Mouse (Mus musculus) heart, embryonic 13.5 days (tissue): ENCODE results near the gene Lrrc71. TPM values are rescaled to one million over a fixed set of nuclear protein-coding genes. Genes with fewer than 3 reads are reported as not detected.

ENCODE experiments used
- ATAC-seq: fragments of 200-750 bp; cut with Nextera tagmentation; 2 replicates; pipeline ENCODE4 v1.8.0; 2017; ENCODE audit warnings: moderate TSS enrichment; ENCODE audit not compliant: insufficient number of reproducible peaks, low FRiP score, low TSS enrichment; ENCODE audit errors: extremely low read depth
- H3K27ac ChIP-seq: fragments of 300-500 bp; sonication (generic); replicated peaks from 2 replicates; pipeline ENCODE4 v1.5.1; 2015; ENCODE audit warnings: moderate library complexity, mild to moderate bottlenecking, inconsistent platforms
- H3K27me3 ChIP-seq: fragments of 300-500 bp; sonication (generic); replicated peaks from 2 replicates; pipeline ENCODE4 v1.6.1; 2015; ENCODE audit warnings: mild to moderate bottlenecking, inconsistent platforms
- H3K36me3 ChIP-seq: fragments of 300-500 bp; sonication (generic); 2 replicates; pipeline ENCODE4 v1.6.1; 2015; ENCODE audit warnings: mild to moderate bottlenecking, inconsistent platforms
- H3K4me1 ChIP-seq: fragments of 300-500 bp; sonication (generic); 2 replicates; pipeline ENCODE4 v1.6.1; 2015; ENCODE audit warnings: inconsistent platforms
- H3K4me2 ChIP-seq: fragments of 300-500 bp; sonication (generic); 2 replicates; pipeline ENCODE4 v1.6.1; 2015; ENCODE audit warnings: inconsistent platforms, mild to moderate bottlenecking, moderate library complexity
- H3K4me3 ChIP-seq: fragments of 300-500 bp; sonication (generic); 2 replicates; pipeline ENCODE4 v1.5.1; 2015; ENCODE audit warnings: moderate library complexity, mild to moderate bottlenecking, inconsistent platforms
- H3K9ac ChIP-seq: fragments of 300-500 bp; sonication (generic); 2 replicates; pipeline ENCODE4 v1.6.1; 2015; ENCODE audit warnings: inconsistent platforms, mild to moderate bottlenecking, moderate library complexity
- H3K9me3 ChIP-seq: fragments of 300-500 bp; sonication (generic); 2 replicates; pipeline ENCODE4 v1.6.1; 2016; ENCODE audit warnings: inconsistent platforms
- WGBS: fragments of 180-500 bp; shearing (Covaris S2); methylation state at CpG from one replicate; pipeline ENCODE4 v1.1.7; 2015; ENCODE audit warnings: mixed read lengths; 5-methylcytosine and 5-hydroxymethylcytosine counted together
- polyA plus RNA-seq: library from polyadenylated mRNA; unstranded; fragments of >200 nt; fragmentation: Nextera tagmentation; extraction: Ambion mirVana; gene quantifications from 2 replicates; pipeline ENCODE4 v1.2.1, GENCODE M21; 2015

Gene Lrrc71
- polyA plus RNA-seq, 1 experiment from 2014 or later, result not detected

GRCm38 (mm10) chr3:87743927-87744326 lies 4.5 kb downstream of the Lrrc71 start:
- Histone ChIP-seq H3K9me3 (no peaks in the 10 kb centered on the region), H3K4me2 (no peak overlapping the region), H3K27ac (no peak overlapping the region), H3K9ac (no peak overlapping the region), H3K4me3 (no peak overlapping the region), H3K4me1 (peaks cover 20% of the 10 kb centered on the region), H3K27me3 (peaks cover 17% of the 10 kb centered on the region), H3K36me3 (peaks cover 7% of the 10 kb centered on the region; the same call in 1 of the 2 replicates)
- WGBS, result 65% methylated on average over 4 of the region's 4 CpGs
- no peak for ATAC-seq

- H3K4me3 ChIP-seq, result no peak overlapping the region
- no peaks in the 10 kb centered on the region for H3K9me3 ChIP-seq
- WGBS, result 80% methylated on average over 16 of the region's 16 CpGs
- ATAC-seq, result no peak
- no peak overlapping the region for H3K4me2 ChIP-seq
- H3K27ac ChIP-seq, result no peak overlapping the region
- peaks cover 9% of the 10 kb centered on the region for H3K27me3 ChIP-seq
- peaks cover 13% of the 10 kb centered on the region for H3K4me1 ChIP-seq
- peaks cover 19% of the 10 kb centered on the region for H3K36me3 ChIP-seq
- H3K9ac ChIP-seq, result no peak overlapping the region
Measured at GRCm38 (mm10) chr3:87742735-87743134, 5.7 kb downstream of the Lrrc71 start.

GRCm38 (mm10) chr3:87742013-87742412 lies 6.4 kb downstream of the Lrrc71 start:
- 79% methylated on average over 3 of the region's 3 CpGs for WGBS
- no peak overlapping the region for H3K9ac ChIP-seq
- H3K27me3 ChIP-seq, result peaks cover 3% of the 10 kb centered on the region
- H3K4me1 ChIP-seq, result peaks cover 13% of the 10 kb centered on the region
- H3K4me3 ChIP-seq, result no peak overlapping the region
- no peak overlapping the region for H3K4me2 ChIP-seq
- peaks cover 26% of the 10 kb centered on the region for H3K36me3 ChIP-seq
- H3K9me3 ChIP-seq, result no peaks in the 10 kb centered on the region
- no peak for ATAC-seq
- H3K27ac ChIP-seq, result no peak overlapping the region

DNA sequence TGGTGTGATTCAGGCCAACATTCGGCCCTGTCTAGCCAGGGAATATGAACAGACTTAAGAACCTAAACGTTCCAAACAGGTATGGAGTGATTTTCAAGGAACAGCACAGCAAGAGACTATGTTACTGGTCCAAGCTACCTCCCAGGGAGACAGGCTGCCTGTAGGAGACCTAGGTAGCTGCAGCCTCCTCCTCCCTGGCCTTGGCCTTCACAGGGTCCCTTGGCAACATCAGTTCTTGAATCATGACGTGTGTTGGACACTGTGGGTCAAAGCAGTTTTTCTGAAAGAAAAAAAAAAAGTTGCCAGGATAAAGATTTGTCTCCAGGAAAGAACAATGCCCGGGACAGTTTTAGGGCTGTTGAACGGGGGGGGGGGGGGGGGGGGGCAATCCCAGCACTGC lies 9.5 kb downstream of the Lrrc71 start:
- H3K4me1 ChIP-seq, result no peaks in the 10 kb centered on the region
- no peak for ATAC-seq
- H3K27ac ChIP-seq, result no peak overlapping the region
- H3K36me3 ChIP-seq, result peaks cover 57% of the 10 kb centered on the region
- no peak overlapping the region for H3K4me2 ChIP-seq
- H3K9me3 ChIP-seq, result no peaks in the 10 kb centered on the region
- 79% methylated on average over 5 of the region's 5 CpGs for WGBS
- no peaks in the 10 kb centered on the region for H3K27me3 ChIP-seq
- H3K4me3 ChIP-seq, result no peak overlapping the region
- no peak overlapping the region for H3K9ac ChIP-seq

DNA sequence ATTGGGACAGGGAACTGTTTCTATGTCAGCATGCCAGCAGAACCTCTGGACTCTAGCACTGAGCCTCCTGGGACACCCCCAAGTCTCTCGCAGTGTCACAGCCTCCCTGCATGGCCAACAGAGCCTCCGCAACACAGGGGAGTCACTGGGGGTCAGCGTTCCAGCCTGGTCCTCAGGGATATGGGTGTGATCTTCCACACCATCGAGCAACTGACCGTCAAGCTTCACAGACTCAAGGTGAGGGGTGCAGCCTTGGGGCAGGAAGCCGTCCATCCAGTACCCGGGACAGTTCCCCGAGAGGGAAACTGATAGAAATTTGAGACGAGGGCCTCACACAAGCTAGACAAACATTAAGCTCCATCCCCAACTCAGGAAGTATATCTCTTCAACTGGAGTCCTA lies 13.1 kb downstream of the Lrrc71 start:
- H3K4me2 ChIP-seq, result no peak overlapping the region
- no peak for ATAC-seq
- no peak overlapping the region for H3K9ac ChIP-seq
- no peaks in the 10 kb centered on the region for H3K4me1 ChIP-seq
- no peaks in the 10 kb centered on the region for H3K27me3 ChIP-seq
- H3K27ac ChIP-seq, result no peak overlapping the region
- 73% methylated on average over 9 of the region's 9 CpGs for WGBS
- peaks cover 89% of the 10 kb centered on the region for H3K36me3 ChIP-seq
- H3K4me3 ChIP-seq, result no peak overlapping the region
- H3K9me3 ChIP-seq, result no peaks in the 10 kb centered on the region

GRCm38 (mm10) chr3:87733984-87734761 lies 14.3 kb downstream of the Lrrc71 start:
- Histone ChIP-seq H3K4me3 (no peak overlapping the region), H3K36me3 (peaks cover 95% of the 10 kb centered on the region)

GRCm38 (mm10) chr3:87733098-87733497 lies 15.3 kb downstream of the Lrrc71 start:
- H3K9me3 ChIP-seq, result no peaks in the 10 kb centered on the region
- peaks cover 96% of the 10 kb centered on the region for H3K36me3 ChIP-seq
- ATAC-seq, result no peak
- no peak overlapping the region for H3K4me3 ChIP-seq
- H3K4me2 ChIP-seq, result no peak overlapping the region
- no peaks in the 10 kb centered on the region for H3K27me3 ChIP-seq
- no peak overlapping the region for H3K27ac ChIP-seq
- no peak overlapping the region for H3K9ac ChIP-seq
- no peaks in the 10 kb centered on the region for H3K4me1 ChIP-seq
- 63% methylated on average over 4 of the region's 4 CpGs for WGBS

More at GRCm38 (mm10) chr3:87733984-87734761, 14.3 kb downstream of the Lrrc71 start:
- Histone ChIP-seq H3K27me3 (no peaks in the 10 kb centered on the region), H3K27ac (no peak overlapping the region), H3K4me1 (no peaks in the 10 kb centered on the region), H3K9me3 (no peaks in the 10 kb centered on the region), H3K4me2 (no peak overlapping the region), H3K9ac (no peak overlapping the region)
- ATAC-seq, result no peak
- 68% methylated on average over 11 of the region's 11 CpGs for WGBS

DNA sequence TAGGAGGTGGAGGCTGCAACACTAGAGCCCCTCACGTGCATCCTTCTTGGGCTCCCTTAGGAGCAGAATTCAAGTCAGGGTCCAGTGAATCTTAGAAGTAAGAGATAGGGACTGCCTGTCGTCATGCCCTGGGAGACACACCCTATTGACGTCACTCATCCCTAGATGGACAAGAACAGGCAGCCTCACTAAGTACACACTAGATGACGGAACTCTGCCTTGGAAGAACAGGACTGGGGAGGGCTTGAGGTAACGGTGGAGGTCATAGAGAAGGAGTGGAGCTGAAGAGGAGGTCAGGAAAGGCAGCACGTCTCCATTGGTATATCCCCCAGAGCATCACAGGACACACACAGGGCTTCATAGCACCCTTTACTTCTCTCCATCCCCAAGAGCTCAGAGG lies 19.7 kb downstream of the Lrrc71 start:
- Histone ChIP-seq H3K27me3 (no peaks in the 10 kb centered on the region), H3K27ac (no peak overlapping the region), H3K4me1 (no peaks in the 10 kb centered on the region), H3K36me3 (peaks cover 94% of the 10 kb centered on the region), H3K4me2 (no peak overlapping the region), H3K4me3 (no peak overlapping the region), H3K9ac (no peak overlapping the region), H3K9me3 (no peaks in the 10 kb centered on the region)
- WGBS, result 91% methylated on average over 6 of the region's 6 CpGs
- ATAC-seq, result no peak

- peaks cover 96% of the 10 kb centered on the region for H3K36me3 ChIP-seq
- no peak overlapping the region for H3K4me3 ChIP-seq
- no peaks in the 10 kb centered on the region for H3K9me3 ChIP-seq
- H3K4me1 ChIP-seq, result no peaks in the 10 kb centered on the region
- H3K27me3 ChIP-seq, result no peaks in the 10 kb centered on the region
- no peak overlapping the region for H3K9ac ChIP-seq
- H3K4me2 ChIP-seq, result no peak overlapping the region
- WGBS, result 89% methylated on average over 7 of the region's 7 CpGs
- no peak overlapping the region for H3K27ac ChIP-seq
- ATAC-seq, result no peak
Measured at GRCm38 (mm10) chr3:87726191-87726590, 22.2 kb downstream of the Lrrc71 start.

DNA sequence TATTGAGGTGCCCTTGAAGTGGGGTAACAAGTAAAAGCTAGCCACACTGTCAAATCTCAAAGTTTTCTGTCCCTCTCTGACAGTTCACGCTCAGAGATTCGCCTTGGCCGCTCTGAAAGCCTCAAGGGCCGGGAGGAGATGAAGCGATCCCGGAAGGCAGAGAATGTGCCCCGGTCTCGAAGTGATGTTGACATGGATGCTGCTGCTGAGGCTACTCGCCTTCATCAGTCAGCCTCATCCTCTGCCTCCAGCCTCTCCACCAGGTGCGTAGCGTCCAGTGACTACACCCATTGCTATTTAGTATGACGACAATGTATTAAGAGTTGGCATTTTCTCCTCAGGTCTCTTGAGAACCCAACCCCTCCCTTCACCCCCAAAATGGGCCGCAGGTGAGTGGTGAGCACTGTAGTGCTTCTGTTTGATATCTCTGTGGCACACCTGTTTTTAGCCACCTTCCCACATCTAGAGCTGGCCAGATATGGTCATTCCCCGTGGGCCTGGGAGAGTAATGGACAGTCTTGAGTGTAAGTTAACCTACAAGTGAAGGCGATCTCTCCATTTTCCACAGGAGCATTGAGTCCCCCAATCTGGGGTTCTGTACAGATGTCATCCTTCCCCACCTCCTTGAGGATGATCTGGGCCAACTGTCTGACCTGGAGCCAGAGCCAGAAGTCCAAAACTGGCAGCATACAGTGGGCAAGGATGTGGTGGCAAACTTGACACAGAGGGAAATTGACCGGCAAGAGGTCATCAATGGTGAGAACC lies 22.8 kb downstream of the Lrrc71 start:
- Histone ChIP-seq H3K4me3 (no peak overlapping the region), H3K27me3 (no peaks in the 10 kb centered on the region), H3K36me3 (peaks cover 97% of the 10 kb centered on the region), H3K4me2 (no peak overlapping the region), H3K9ac (no peak overlapping the region), H3K4me1 (no peaks in the 10 kb centered on the region), H3K9me3 (no peaks in the 10 kb centered on the region), H3K27ac (no peak overlapping the region)
- WGBS, result 95% methylated on average over 16 of the region's 16 CpGs
- ATAC-seq, result no peak

DNA sequence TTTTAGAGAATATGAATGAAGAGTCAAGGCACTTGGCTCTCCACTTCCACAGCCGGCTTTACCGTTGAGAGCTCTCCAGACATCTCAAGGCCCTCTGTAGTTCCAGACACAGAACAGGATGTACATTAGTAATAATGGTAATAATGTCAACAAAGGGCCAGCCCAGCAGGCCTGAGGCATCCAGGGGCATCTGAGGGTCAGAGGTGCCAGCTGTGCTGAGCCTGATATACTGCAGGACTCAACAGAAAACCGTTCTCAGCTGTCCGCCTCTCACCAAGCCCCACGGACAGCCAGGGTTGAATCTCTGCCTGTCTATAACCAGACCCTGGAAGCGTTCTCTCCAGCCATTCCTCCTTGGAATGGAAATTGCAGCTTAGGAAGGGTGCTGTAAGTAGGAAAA lies 23.9 kb downstream of the Lrrc71 start:
- Histone ChIP-seq H3K4me1 (no peaks in the 10 kb centered on the region), H3K36me3 (peaks cover 93% of the 10 kb centered on the region), H3K9me3 (no peaks in the 10 kb centered on the region), H3K27ac (no peak overlapping the region), H3K27me3 (no peaks in the 10 kb centered on the region), H3K4me2 (no peak overlapping the region), H3K4me3 (no peak overlapping the region), H3K9ac (no peak overlapping the region)
- 69% methylated on average over 6 of the region's 6 CpGs for WGBS
- no peak for ATAC-seq
